Mouse (Mus musculus): ENCODE measurements around the gene Meltf.

Gene Meltf

DNA sequence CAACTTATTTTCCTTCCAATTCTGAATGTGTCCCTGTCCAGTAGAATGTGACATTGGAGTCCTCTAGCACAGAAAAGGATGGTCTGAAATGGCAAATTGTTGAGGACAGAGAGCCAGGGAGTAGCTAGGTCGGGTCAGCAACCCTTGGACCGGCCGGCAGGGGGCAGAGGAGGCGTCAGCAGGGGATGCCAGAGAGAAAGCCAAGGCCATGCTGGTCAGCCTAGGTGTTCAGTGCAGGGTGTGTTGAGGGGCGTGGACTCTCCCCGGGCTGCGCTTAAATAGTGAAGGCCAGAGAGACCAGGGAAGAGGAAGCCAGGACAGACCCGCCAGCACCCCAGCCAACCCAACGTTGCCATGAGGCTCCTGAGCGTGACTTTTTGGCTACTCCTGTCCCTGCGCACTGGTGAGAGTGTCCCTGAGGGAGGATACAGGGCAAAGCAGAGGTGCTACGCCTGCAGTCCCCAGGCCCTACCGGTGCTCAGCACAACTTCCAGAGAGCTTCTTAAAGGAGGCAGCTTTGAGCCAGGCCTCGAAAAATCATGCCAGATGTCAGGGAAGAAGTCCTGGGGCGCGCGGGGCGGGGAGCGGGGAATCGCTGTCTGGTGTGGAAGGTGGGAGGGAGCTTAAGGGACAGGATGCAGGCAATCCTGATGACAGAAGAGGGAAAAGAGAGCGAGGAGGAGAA, at the start of gene Meltf:
Gene Meltf (plus strand): TSS at position 238 of the 685 bp plus-strand sequence.
- DNase-seq: peak; percentile 84 to 88

DNA sequence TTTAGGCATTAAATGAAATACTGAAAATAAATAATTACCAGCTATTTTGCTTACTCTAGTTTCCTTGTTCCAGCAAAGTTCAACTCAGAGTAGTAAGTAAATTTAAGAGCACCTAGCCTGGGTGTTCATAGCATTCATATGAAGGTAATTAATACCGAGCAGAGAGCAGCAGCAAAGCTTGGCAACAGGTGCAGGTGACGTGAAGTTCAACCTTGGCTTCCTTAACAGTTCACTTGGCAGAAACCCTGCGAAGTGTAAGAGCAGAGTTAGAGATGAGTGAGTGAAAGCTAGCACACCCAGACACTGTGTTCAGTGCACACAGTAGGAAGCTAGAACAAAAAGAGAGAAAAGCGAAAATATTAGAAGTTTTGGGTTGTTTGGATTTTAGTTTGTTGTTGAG, 47.9 kb upstream of the Meltf start:
- DNase-seq: no peak

GRCm38 (mm10) chr16:31832630-31833422, 45.8 kb upstream of the Meltf start:
- DNase-seq: no peak

GRCm38 (mm10) chr16:31834011-31834584, 44.5 kb upstream of the Meltf start:
- DNase-seq: no peak

DNA sequence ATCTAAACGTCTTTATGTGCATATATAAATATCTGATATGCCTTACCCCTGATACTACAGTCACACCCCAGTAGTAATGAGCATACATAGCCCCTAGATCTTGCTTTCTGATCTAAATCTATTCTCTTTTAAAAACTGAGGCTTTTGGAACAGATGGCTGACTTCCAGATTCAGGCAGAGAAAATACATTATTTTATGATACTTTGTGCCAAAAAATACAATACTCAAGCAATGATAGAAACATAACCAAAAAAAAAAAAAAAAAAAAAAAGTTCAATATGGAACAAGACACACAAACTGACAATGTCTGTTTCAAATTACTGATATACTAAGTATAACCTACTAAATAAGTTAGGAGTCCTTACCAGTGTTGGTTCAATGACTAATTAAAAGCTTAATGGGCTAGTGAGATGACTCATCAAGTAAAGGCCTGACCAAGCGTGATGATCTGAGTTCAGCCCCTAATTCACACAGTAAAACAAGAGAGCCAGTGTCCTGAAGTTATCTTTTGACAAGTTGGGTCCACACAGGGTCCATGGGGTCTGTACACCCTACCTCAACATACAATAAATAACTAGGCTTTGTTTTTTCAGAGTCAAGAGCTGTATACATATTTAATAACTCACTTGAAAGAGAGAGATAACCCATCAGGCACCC, 43.8 kb upstream of the Meltf start:
- DNase-seq: no peak

DNA sequence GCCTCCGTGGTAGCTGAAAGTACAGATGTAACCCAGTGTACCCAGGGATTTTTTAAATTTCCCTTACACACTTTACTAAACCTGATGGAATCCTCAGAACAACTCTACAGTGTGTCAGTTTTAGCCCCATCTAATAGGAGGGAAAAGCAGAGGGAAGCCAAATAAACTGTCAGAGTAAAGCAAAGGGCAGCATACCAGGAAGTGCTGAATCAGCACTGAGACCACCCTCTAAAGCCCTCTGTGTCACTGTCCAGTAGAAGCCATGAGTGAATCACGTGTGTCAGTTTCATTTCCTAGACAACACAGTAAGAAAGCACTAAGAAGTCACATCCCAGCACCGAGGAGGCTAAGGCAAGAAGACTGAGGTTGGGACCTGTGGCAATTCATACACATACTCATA, 41.2 kb upstream of the Meltf start:
- no peak for DNase-seq

DNA sequence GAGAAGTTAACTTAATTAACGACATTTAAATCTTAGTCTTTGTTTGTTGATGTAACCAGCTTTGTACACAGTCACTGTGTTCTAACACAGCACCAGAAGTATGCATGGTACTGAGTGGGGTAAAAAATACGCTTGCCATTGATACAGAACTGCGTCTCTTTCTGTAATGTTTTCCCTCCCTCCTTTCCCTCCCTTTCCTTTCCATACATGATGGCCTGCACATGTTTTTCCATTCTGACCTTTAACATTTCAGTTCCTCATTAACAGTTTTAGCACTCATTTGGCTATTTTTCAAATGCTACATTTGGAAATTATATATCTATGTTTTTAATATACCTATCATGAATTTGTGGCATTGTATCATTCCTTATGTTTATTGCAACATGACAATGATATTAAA, 34.4 kb upstream of the Meltf start:
- DNase-seq: no peak

DNA sequence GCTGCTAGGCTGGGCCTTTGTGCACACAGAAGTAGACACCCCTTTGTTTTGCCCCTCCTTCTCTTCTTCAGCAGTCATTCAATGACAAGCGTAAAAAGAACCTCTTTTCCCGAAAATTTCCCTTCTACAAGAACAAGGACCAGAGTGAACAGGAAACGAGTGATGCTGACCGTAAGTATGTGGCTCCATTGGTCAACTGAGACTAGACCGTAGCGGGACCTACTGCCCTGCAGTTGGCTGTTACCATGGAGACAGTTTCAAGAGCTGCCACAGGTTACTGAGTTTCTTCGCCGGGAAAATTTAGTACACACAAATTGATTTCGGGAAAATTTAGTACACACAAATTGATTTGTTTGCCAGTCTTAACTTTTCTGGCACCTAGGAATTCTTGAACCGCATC, 31.8 kb upstream of the Meltf start:
- DNase-seq: no peak

GRCm38 (mm10) chr16:31863920-31864319, 14.7 kb upstream of the Meltf start:
- DNase-seq: peak in 1 of 2 experiments; percentile 50

DNA sequence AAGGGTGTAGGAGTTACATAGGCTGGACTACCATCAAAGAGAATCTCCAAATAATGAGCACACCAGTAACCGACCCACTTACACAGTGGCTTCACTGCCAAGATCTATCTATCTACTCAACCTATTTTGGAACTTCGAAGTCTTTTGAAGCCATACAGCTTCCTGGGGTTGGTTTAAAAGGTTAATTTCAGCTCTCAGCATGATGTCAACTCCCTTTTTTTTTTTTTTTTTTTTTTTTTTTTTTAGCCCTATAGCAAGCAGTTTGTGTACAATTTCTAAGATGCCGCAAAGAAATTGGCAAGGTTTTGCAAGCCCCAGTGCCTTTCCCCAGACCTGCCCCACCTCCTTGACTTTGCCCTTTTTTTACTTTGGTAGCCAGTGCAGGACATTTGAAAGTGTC, 13.4 kb upstream of the Meltf start:
- DNase-seq: no peak

DNA sequence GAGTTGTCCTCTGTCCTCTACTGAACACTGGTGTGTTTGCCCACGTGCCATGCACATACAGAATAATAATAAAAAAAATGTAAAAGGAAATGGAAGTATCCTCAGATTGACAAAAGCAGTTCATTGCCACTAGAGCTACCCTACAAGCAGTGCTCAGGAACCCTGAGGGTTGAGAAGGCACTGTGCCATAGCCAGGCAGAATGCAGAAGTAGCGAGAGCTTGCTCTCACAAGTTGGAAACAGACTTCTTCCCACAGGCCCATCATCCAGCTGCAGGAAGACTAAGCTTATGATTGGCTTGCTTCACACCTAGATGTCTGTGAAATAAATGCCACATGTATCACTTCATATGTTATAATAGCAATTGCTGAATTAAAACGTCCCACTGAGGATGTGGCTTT, 11.7 kb upstream of the Meltf start:
- DNase-seq: peak in 1 of 2 experiments; percentile 53

GRCm38 (mm10) chr16:31867736-31868135, 10.9 kb upstream of the Meltf start:
- DNase-seq: peak in 1 of 2 experiments; percentile 60

GRCm38 (mm10) chr16:31873721-31874120, 4.9 kb upstream of the Meltf start:
- DNase-seq: no peak

- peak in 1 of 2 experiments; percentile 40 for DNase-seq
Observed at GRCm38 (mm10) chr16:31875391-31875790, 3.2 kb upstream of the Meltf start.

- peak; percentile 74 to 83 for DNase-seq
Observed at GRCm38 (mm10) chr16:31876386-31876785, 2.2 kb upstream of the Meltf start.

- no peak for DNase-seq
Observed at GRCm38 (mm10) chr16:31878052-31878451, 558 bp upstream of the Meltf start.

GRCm38 (mm10) chr16:31880146-31880840, 1.7 kb downstream of the Meltf start:
- DNase-seq: peak in 1 of 2 experiments; percentile 47

GRCm38 (mm10) chr16:31882381-31882908, 3.8 kb downstream of the Meltf start:
- DNase-seq: no peak

- DNase-seq: no peak
Observed at GRCm38 (mm10) chr16:31883302-31883701, 4.7 kb downstream of the Meltf start.

GRCm38 (mm10) chr16:31883902-31884301, 5.3 kb downstream of the Meltf start:
- no peak for DNase-seq

DNA sequence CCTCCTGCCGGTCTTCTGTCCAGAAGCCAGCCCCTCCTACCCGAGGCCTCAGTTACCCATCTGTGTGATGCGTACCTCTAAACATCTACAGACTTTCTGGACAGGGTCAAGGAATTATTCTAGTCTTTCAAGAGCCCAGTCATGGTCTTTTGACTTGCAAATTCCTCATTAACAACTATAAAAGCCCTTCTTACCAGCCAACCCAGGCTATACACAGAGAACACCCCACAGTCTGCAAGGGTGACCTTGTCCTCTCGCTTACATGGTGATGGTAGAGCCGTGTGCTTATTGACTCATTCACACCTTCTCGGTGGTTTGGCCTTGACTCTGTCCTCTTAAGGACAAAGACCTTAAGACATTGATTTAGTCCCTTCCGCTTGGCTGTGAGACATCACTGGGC, 12.3 kb downstream of the Meltf start:
- no peak for DNase-seq

- DNase-seq: no peak
Observed at GRCm38 (mm10) chr16:31893396-31894141, 15.0 kb downstream of the Meltf start.
